Mouse (Mus musculus): ENCODE results near the gene Syk.

DNA sequence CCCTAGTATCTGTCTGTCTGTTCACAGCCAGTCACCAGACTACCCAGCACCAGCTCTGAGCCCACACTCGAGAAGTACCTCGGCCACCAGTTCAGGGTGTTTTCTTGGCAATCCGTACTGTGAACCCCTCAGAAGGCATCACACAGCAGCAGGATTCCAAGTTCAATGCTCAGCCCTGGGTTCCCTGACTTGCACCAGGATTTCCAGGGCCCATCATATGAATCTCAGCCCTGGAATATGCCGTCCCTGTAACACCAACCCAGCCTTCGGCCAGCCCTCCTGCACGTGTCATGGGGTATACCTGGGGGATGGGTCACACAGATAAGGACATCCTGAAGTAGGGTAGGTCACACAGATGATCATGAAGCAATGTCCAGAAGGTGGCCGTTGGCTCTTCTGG is 75.0 kb downstream of the Syk start:
- TF ChIP-seq CTCF (IDR thresholded peaks at IDR 0.05; ENCODE audit: low read depth, low read length) (no peak), EP300 (IDR thresholded peaks at IDR 0.05; ENCODE audit: insufficient read depth, low read depth, low read length) (no peak), POLR2A (IDR thresholded peaks at IDR 0.05; ENCODE audit: insufficient read depth, low read length) (no peak)

Data from ES-Bruce4 (cell line).